ENCODE assay signal across 8 mouse cellular contexts in genomic region chr11:116490232-116491107, GRCm38 (mm10). TPM values are rescaled to one million over a fixed set of nuclear protein-coding genes. Genes with fewer than 3 reads are reported as not detected.
A peak's percentile ranks its signal among the peaks of the same experiment; 100 is the strongest.
DNase-seq lines count a peak whose midpoint lies in the region; ATAC-seq and TF ChIP-seq lines count a peak whose summit lies in the region.

No protein-coding gene starts in this region.

- TF ChIP-seq RAD21 in CH12.LX (IDR thresholded peaks at IDR 0.05; ENCODE audit: low read depth, low read length), result no peak

- peak overlapping the region; percentile 70 for H3K9ac ChIP-seq in CH12.LX (ENCODE audit: insufficient read depth, low read depth)
- peak overlapping the region; percentile 86 for H3K9ac ChIP-seq in heart, embryonic 15.5 days
- H3K9ac ChIP-seq in liver, embryonic 13.5 days, result peak overlapping the region; percentile 93
- H3K9ac ChIP-seq in stomach, embryonic 14.5 days (replicated peaks; ENCODE audit: low read depth, low read length), result peak overlapping the region; percentile 97

- dilution Hi-C loops in CH12.LX (cut with MboI; ENCODE audit: extremely low pct_ligation_motif_present, extremely low pct_unique_long_range_greater_than_20kb, low sequenced_read_pairs), result no loop called here

- H3K9me3 ChIP-seq in CH12.LX (replicated peaks; ENCODE audit: low read length), result peaks cover 8% of the 10 kb centered on the region
- peaks cover 3% of the 10 kb centered on the region; the same call in 1 of the 2 replicates for H3K9me3 ChIP-seq in forebrain, embryonic 10.5 days
- H3K9me3 ChIP-seq in heart, embryonic 15.5 days (replicated peaks), result no peaks in the 10 kb centered on the region
- no peaks in the 10 kb centered on the region for H3K9me3 ChIP-seq in liver, embryonic 13.5 days (replicated peaks)
- H3K9me3 ChIP-seq in stomach, embryonic 14.5 days (ENCODE audit: control insufficient read depth, low read depth, low read length), result no peaks in the 10 kb centered on the region

- no peak for TF ChIP-seq EP300 in CH12.LX (IDR thresholded peaks at IDR 0.05; ENCODE audit: low read length)

- no peaks in the 10 kb centered on the region for H3K27me3 ChIP-seq in CH12.LX (replicated peaks)
- H3K27me3 ChIP-seq in forebrain, embryonic 10.5 days (ENCODE audit: poor library complexity, severe bottlenecking), result no peaks in the 10 kb centered on the region
- no peaks in the 10 kb centered on the region for H3K27me3 ChIP-seq in heart, embryonic 15.5 days
- H3K27me3 ChIP-seq in liver, embryonic 13.5 days, result no peaks in the 10 kb centered on the region
- no peaks in the 10 kb centered on the region for H3K27me3 ChIP-seq in stomach, embryonic 14.5 days (ENCODE audit: control insufficient read depth, insufficient read depth, low read length)

- H3K79me2 ChIP-seq in CH12.LX (replicated peaks; ENCODE audit: control insufficient read depth, extremely low read depth, insufficient read depth, poor library complexity, severe bottlenecking), result peaks cover 19% of the 10 kb centered on the region

- TF ChIP-seq CTCF in CH12.LX (conservative IDR thresholded peaks at IDR 0.05 in 1 of 2, IDR thresholded peaks at IDR 0.05 in 1 of 2; ENCODE audit: low read depth in 2 of 2, low read length in 2 of 2), result no peak

- TF ChIP-seq POLR2A in CH12.LX (IDR thresholded peaks at IDR 0.05; ENCODE audit: low read depth, low read length), result peak; percentile 91

- peaks cover 0 to 34% of the 10 kb centered on the region in 2 experiments; a peak in 2 of 4 replicates for H3K4me1 ChIP-seq in CH12.LX (ENCODE audit: control insufficient read depth in 1 of 2, insufficient read depth in 2 of 2)
- H3K4me1 ChIP-seq in forebrain, embryonic 10.5 days, result peaks cover 28% of the 10 kb centered on the region
- peaks cover 16% of the 10 kb centered on the region for H3K4me1 ChIP-seq in heart, embryonic 15.5 days (replicated peaks)
- H3K4me1 ChIP-seq in liver, embryonic 13.5 days (replicated peaks), result peaks cover 35% of the 10 kb centered on the region
- H3K4me1 ChIP-seq in stomach, embryonic 14.5 days (ENCODE audit: control insufficient read depth, insufficient read depth, low read length), result peaks cover 16% of the 10 kb centered on the region; the same call in 1 of the 2 replicates

- in situ Hi-C loops in CH12.LX (cut with MboI; ENCODE audit: low pct_ligation_motif_present, low pct_unique_long_range_greater_than_20kb, low sequenced_read_pairs), result no loop called here

- peak overlapping the region; percentile 61 for H3K27ac ChIP-seq in CH12.LX (ENCODE audit: insufficient read depth, low read depth)
- H3K27ac ChIP-seq in forebrain, embryonic 10.5 days, result peak overlapping the region; percentile 97
- H3K27ac ChIP-seq in heart, embryonic 15.5 days, result peak overlapping the region; percentile 83
- H3K27ac ChIP-seq in liver, embryonic 13.5 days, result peak overlapping the region; percentile 78
- peak overlapping the region; percentile 87 for H3K27ac ChIP-seq in stomach, embryonic 14.5 days (ENCODE audit: low read length)

- H3K4me2 ChIP-seq in CH12.LX (ENCODE audit: insufficient read depth, low read depth, poor library complexity, severe bottlenecking), result peak overlapping the region; percentile 80
- H3K4me2 ChIP-seq in heart, embryonic 15.5 days, result peak overlapping the region; percentile 72
- peak overlapping the region; percentile 97 for H3K4me2 ChIP-seq in liver, embryonic 13.5 days
- H3K4me2 ChIP-seq in stomach, embryonic 14.5 days (replicated peaks; ENCODE audit: low read depth, low read length), result peak overlapping the region; percentile 54

- peak; percentile 90 for DNase-seq in CH12.LX (ENCODE audit: extremely low read depth)
- peak; percentile 86 for DNase-seq in c-Kit-positive CD71-negative TER-119-negative erythroid progenitor cells, embryonic 14.5 days (ENCODE audit: low read depth)
- DNase-seq in forebrain, embryonic 10.5 days (ENCODE audit: extremely low spot score, low spot score), result peak; percentile 91
- peak; percentile 93 for DNase-seq in kidney, postnatal 14 days
- peak; percentile 87 for DNase-seq in liver, embryonic 13.5 days
- DNase-seq in natural killer cell, adult 2 months (ENCODE audit: low spot score in 2 of 2), result peak; percentile 83 to 88

- H3K4me3 ChIP-seq in CH12.LX (replicated peaks in 1 of 3; ENCODE audit: low read depth in 2 of 3, low read length in 2 of 3, poor library complexity in 1 of 3), result peak overlapping the region; percentile 78 to 91 (median 82)
- peak overlapping the region; percentile 93 for H3K4me3 ChIP-seq in forebrain, embryonic 10.5 days
- H3K4me3 ChIP-seq in heart, embryonic 15.5 days, result peak overlapping the region; percentile 80
- H3K4me3 ChIP-seq in liver, embryonic 13.5 days (replicated peaks), result peak overlapping the region; percentile 95
- peak overlapping the region; percentile 97 for H3K4me3 ChIP-seq in stomach, embryonic 14.5 days (ENCODE audit: low read depth, low read length)

- peaks cover 20 to 27% of the 10 kb centered on the region in 2 experiments for H3K36me3 ChIP-seq in CH12.LX (replicated peaks in 1 of 2; ENCODE audit: control insufficient read depth in 1 of 2, insufficient read depth in 1 of 2, low read length in 1 of 2)
- peaks cover 33% of the 10 kb centered on the region for H3K36me3 ChIP-seq in forebrain, embryonic 10.5 days (replicated peaks)
- peaks cover 17% of the 10 kb centered on the region for H3K36me3 ChIP-seq in heart, embryonic 15.5 days
- peaks cover 27% of the 10 kb centered on the region for H3K36me3 ChIP-seq in liver, embryonic 13.5 days
- peaks cover 19% of the 10 kb centered on the region for H3K36me3 ChIP-seq in stomach, embryonic 14.5 days (ENCODE audit: control insufficient read depth, insufficient read depth, low read length)

- peak; percentile 88 for ATAC-seq in heart, embryonic 15.5 days (replicated peaks; ENCODE audit: insufficient number of reproducible peaks, insufficient read depth, low FRiP score, low read depth)
- peak; percentile 91 for ATAC-seq in liver, embryonic 13.5 days (ENCODE audit: low read depth)
- peak; percentile 82 for ATAC-seq in stomach, embryonic 14.5 days (ENCODE audit: insufficient number of reproducible peaks, insufficient read depth, low FRiP score, low read depth)

- WGBS in forebrain, embryonic 10.5 days, result under 1% methylated on average over 62 of the region's 62 CpGs
- WGBS in heart, embryonic 15.5 days, result 1% methylated on average over 60 of the region's 62 CpGs
- whole genome bisulfite sequencing in liver, embryonic 13.5 days (ENCODE audit: insufficient replicate concordance), result under 1% methylated on average over 62 of the region's 62 CpGs
- WGBS in stomach, embryonic 14.5 days, result under 1% methylated on average over 62 of the region's 62 CpGs

TF ChIP-seq in CH12.LX, 34 proteins besides CTCF, POLR2A, EP300 and RAD21 (continues in another document):
- peak; percentile 89; the same call in 1 of the 2 replicates for TF ChIP-seq KAT2A (IDR thresholded peaks at IDR 0.05; ENCODE audit: insufficient replicate concordance, low read length)
- no peak for TF ChIP-seq SMC3 (IDR thresholded peaks at IDR 0.05; ENCODE audit: low read depth, low read length)
- peak; percentile 99; the same call in 1 of the 2 replicates for TF ChIP-seq RCOR1 (conservative IDR thresholded peaks at IDR 0.05; ENCODE audit: low read depth, low read length)
- peak; percentile 15; the same call in 1 of the 2 replicates for TF ChIP-seq ETS1 (conservative IDR thresholded peaks at IDR 0.05; ENCODE audit: low read depth, low read length)
- TF ChIP-seq ZC3H11A (IDR thresholded peaks at IDR 0.05; ENCODE audit: low read depth, low read length), result no peak
- peak; percentile 46; the same call in 1 of the 2 replicates for TF ChIP-seq ELF1 (IDR thresholded peaks at IDR 0.05; ENCODE audit: low read depth, low read length)
- no peak for TF ChIP-seq PAX5 (IDR thresholded peaks at IDR 0.05; ENCODE audit: low read length)
- TF ChIP-seq NRF1 (IDR thresholded peaks at IDR 0.05; ENCODE audit: low read depth, low read length), result peak; percentile 87

RNA-seq across cellular contexts. Expression of gene Prpsap1, which starts 3.5 kb away (rescaled TPM):
- total RNA-seq in CH12.LX (2012; rRNA removed) (114 and 118 TPM in 2 replicates), CH12.LX (2014; rRNA removed) (79.8 and 93.5 TPM in 2 replicates)
- polyA plus RNA-seq in CH12.LX (2012; ENCODE audit: insufficient read length, low read depth), result 112 and 114 TPM in 2 replicates
- polyA plus RNA-seq in forebrain, embryonic 10.5 days (2016; fragmentation: Nextera tagmentation; extraction: Ambion mirVana), result 200 and 209 TPM in 2 replicates
- polyA plus RNA-seq in heart, embryonic 15.5 days (2015; fragmentation: Nextera tagmentation; extraction: Ambion mirVana), result 81.7 and 98.2 TPM in 2 replicates
- polyA plus RNA-seq in liver, embryonic 13.5 days (2015; fragmentation: Nextera tagmentation; extraction: Ambion mirVana), result 59.3 and 62.7 TPM in 2 replicates
- 216 and 218 TPM in 2 replicates for polyA plus RNA-seq in stomach, embryonic 14.5 days (2014; fragmentation: Nextera tagmentation; extraction: Ambion mirVana)

RNA-seq across cellular contexts. Expression of gene Qrich2, which starts 24.4 kb away (rescaled TPM):
- 0.13 and 0.38 TPM in 2 replicates for total RNA-seq in CH12.LX (2012; rRNA removed)
- 0.23 and 0.32 TPM in 2 replicates for total RNA-seq in CH12.LX (2014; rRNA removed)
- 0.29 and 0.37 TPM in 2 replicates for polyA plus RNA-seq in CH12.LX (2012; ENCODE audit: insufficient read length, low read depth)
- polyA plus RNA-seq in forebrain, embryonic 10.5 days (2016; fragmentation: Nextera tagmentation; extraction: Ambion mirVana), result 0.16 and 0.24 TPM in 2 replicates
- 0.10 TPM in 1 of 2 replicates, not detected in the other for polyA plus RNA-seq in heart, embryonic 15.5 days (2015; fragmentation: Nextera tagmentation; extraction: Ambion mirVana)
- not detected in 2 replicates for polyA plus RNA-seq in liver, embryonic 13.5 days (2015; fragmentation: Nextera tagmentation; extraction: Ambion mirVana)
- polyA plus RNA-seq in stomach, embryonic 14.5 days (2014; fragmentation: Nextera tagmentation; extraction: Ambion mirVana), result 0.22 TPM in 1 of 2 replicates, not detected in the other

RNA-seq across cellular contexts. Expression of gene Sphk1, which starts 40.3 kb away (rescaled TPM):
- total RNA-seq in CH12.LX (2012; rRNA removed) (0.84 and 2.1 TPM in 2 replicates), CH12.LX (2014; rRNA removed) (0.20 and 0.89 TPM in 2 replicates)
- 0.26 and 0.50 TPM in 2 replicates for polyA plus RNA-seq in CH12.LX (2012; ENCODE audit: insufficient read length, low read depth)
- polyA plus RNA-seq in forebrain, embryonic 10.5 days (2016; fragmentation: Nextera tagmentation; extraction: Ambion mirVana), result 4.0 and 4.6 TPM in 2 replicates
- polyA plus RNA-seq in heart, embryonic 15.5 days (2015; fragmentation: Nextera tagmentation; extraction: Ambion mirVana), result 2.8 and 4.4 TPM in 2 replicates
- polyA plus RNA-seq in liver, embryonic 13.5 days (2015; fragmentation: Nextera tagmentation; extraction: Ambion mirVana), result 28.5 and 32.7 TPM in 2 replicates
- 11.5 and 13.0 TPM in 2 replicates for polyA plus RNA-seq in stomach, embryonic 14.5 days (2014; fragmentation: Nextera tagmentation; extraction: Ambion mirVana)

RNA-seq across cellular contexts. Expression of gene Ubald2, which starts 56.6 kb away (rescaled TPM):
- total RNA-seq in CH12.LX (2012; rRNA removed) (321 and 436 TPM in 2 replicates), CH12.LX (2014; rRNA removed) (291 and 336 TPM in 2 replicates)
- 222 and 228 TPM in 2 replicates for polyA plus RNA-seq in CH12.LX (2012; ENCODE audit: insufficient read length, low read depth)
- polyA plus RNA-seq in forebrain, embryonic 10.5 days (2016; fragmentation: Nextera tagmentation; extraction: Ambion mirVana), result 31.6 and 33.1 TPM in 2 replicates
- 29.3 and 32.5 TPM in 2 replicates for polyA plus RNA-seq in heart, embryonic 15.5 days (2015; fragmentation: Nextera tagmentation; extraction: Ambion mirVana)
- 28.2 and 33.0 TPM in 2 replicates for polyA plus RNA-seq in liver, embryonic 13.5 days (2015; fragmentation: Nextera tagmentation; extraction: Ambion mirVana)
- 56.1 and 60.7 TPM in 2 replicates for polyA plus RNA-seq in stomach, embryonic 14.5 days (2014; fragmentation: Nextera tagmentation; extraction: Ambion mirVana)

Comparison
In these comparisons a context has a peak if more than half of its experiments do, and no peak if none do; other contexts are left out.
1. Peak in every context shown above with its lines: DNase-seq, ATAC-seq, H3K4me3 ChIP-seq and H3K27ac ChIP-seq.